In genomic region chr11:103315379-103315778, GRCm38 (mm10) we compare ENCODE assay signal across 1 mouse cellular context.
TF ChIP-seq lines count a peak whose summit lies in the region.

No protein-coding gene starts in this region.

TF ChIP-seq in CH12.LX, 34 proteins besides CTCF, POLR2A, EP300 and RAD21 (continued from another document):
- TF ChIP-seq HCFC1 (IDR thresholded peaks at IDR 0.05; ENCODE audit: low read depth, low read length) = peak; percentile 24
- TF ChIP-seq PAX5 (IDR thresholded peaks at IDR 0.05; ENCODE audit: low read length) = no peak
- TF ChIP-seq UBTF (IDR thresholded peaks at IDR 0.05; ENCODE audit: low read depth, low read length) = no peak
- TF ChIP-seq MAX (IDR thresholded peaks at IDR 0.05; ENCODE audit: low read length) = no peak
- peak; percentile 48; the same call in 1 of the 2 replicates for TF ChIP-seq MEF2A (IDR thresholded peaks at IDR 0.05; ENCODE audit: borderline replicate concordance, low read depth, low read length)
- TF ChIP-seq KAT2A (IDR thresholded peaks at IDR 0.05; ENCODE audit: insufficient replicate concordance, low read length) = no peak
- TF ChIP-seq RCOR1 (conservative IDR thresholded peaks at IDR 0.05; ENCODE audit: low read depth, low read length) = no peak
- no peak for TF ChIP-seq JUND (conservative IDR thresholded peaks at IDR 0.05; ENCODE audit: low read depth, low read length)
- 0 out of 2 replicates have a peak, but pooled peaks have one; percentile 3 for TF ChIP-seq NRF1 (IDR thresholded peaks at IDR 0.05; ENCODE audit: low read depth, low read length)
- no peak for TF ChIP-seq CHD1 (IDR thresholded peaks at IDR 0.05; ENCODE audit: low read depth, low read length)
- peak; percentile 75 for TF ChIP-seq IRF4 (IDR thresholded peaks at IDR 0.05; ENCODE audit: low read depth, low read length)
- no peak for TF ChIP-seq USF1 (IDR thresholded peaks at IDR 0.05; ENCODE audit: low read depth, low read length)
- TF ChIP-seq SMC3 (IDR thresholded peaks at IDR 0.05; ENCODE audit: low read depth, low read length) = no peak
- no peak for TF ChIP-seq ZNF384 (IDR thresholded peaks at IDR 0.05; ENCODE audit: low read depth, low read length)
- no peak for TF ChIP-seq TBP (conservative IDR thresholded peaks at IDR 0.05; ENCODE audit: low read depth, low read length)
- no peak for TF ChIP-seq ELF1 (IDR thresholded peaks at IDR 0.05; ENCODE audit: low read depth, low read length)
- no peak; the same call in 1 of the 2 replicates for TF ChIP-seq TCF12 (IDR thresholded peaks at IDR 0.05; ENCODE audit: low read depth, low read length)
- TF ChIP-seq MAFK (IDR thresholded peaks at IDR 0.05; ENCODE audit: insufficient replicate concordance, low read length) = no peak
- peak; percentile 68 for TF ChIP-seq ETS1 (conservative IDR thresholded peaks at IDR 0.05; ENCODE audit: low read depth, low read length)
- 0 out of 2 replicates have a peak, but pooled peaks have one; percentile 29 for TF ChIP-seq MXI1 (IDR thresholded peaks at IDR 0.05; ENCODE audit: low read depth, low read length)
TF ChIP-seq in CH12.LX: peak in this region for 11.
